Mouse (Mus musculus): ENCODE measurements around the gene Phldb2.

Phldb2 gene

DNA sequence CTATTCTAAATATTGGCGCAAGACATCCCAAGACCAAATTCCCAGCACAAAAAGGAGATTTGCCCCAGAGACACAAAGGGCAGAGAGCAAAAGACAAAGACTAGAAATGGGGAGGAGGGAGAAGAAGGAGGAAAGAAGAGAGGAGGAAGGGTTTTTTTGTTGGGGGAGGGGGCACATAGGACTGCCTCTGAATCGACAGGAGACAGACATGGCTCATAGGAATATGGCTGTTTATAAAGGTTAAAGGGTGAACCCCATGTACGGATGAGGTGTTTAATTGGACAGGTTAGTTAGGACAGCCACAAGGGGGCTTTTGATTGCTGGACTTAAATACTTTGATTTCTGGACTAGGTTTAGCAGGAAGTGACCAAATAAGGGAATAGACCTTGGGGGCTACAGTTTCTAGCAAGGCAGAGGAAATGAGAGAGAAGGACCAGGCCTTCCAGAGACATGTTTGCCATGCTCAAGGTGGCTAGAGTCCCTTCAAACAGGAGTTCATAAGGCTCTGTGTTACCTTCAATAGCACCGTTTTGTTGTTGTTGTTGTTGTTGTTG, 209.7 kb downstream of the Phldb2 start:
- in situ Hi-C loops (cut with MboI, MseI), result loop anchor here (10.0 kb wide), 1 partner anchor 271 kb away; the partner anchor contains the start of gene Plcxd2

GRCm38 (mm10) chr16:45742615-45743476, 210.6 kb downstream of the Phldb2 start, which contains the start of gene Abhd10:
TSS of gene Abhd10 (minus strand) at chr16:45742955.
- in situ Hi-C loops (cut with MboI, MseI), result loop anchor here (10.0 kb wide), 1 partner anchor 272 kb away; the partner anchor contains the start of gene Plcxd2

- in situ Hi-C loops (cut with MboI, MseI), result no loop called here
These were observed 215.5 kb downstream of the Phldb2 start for GRCm38 (mm10) chr16:45737880-45738279.

DNA sequence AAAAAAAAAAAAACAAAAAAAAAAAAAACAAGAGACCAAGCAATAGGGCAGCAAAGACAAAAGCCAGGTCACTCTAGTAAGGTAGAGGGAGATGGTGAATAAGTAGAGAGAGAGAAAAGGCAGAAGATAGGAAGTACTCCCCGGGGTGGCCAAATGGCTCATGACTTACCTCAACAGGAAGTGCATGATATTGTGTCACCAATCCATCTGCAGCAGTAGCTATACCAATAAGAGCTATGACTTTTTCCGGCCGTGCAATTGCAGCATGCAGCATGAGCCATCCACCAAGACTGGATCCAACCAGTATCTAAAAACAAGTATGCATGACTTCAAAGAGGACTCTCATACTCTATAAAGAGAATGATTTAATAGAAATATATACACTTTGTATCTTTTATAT, 216.7 kb downstream of the Phldb2 start:
- in situ Hi-C loops (cut with MboI, MseI), result no loop called here

DNA sequence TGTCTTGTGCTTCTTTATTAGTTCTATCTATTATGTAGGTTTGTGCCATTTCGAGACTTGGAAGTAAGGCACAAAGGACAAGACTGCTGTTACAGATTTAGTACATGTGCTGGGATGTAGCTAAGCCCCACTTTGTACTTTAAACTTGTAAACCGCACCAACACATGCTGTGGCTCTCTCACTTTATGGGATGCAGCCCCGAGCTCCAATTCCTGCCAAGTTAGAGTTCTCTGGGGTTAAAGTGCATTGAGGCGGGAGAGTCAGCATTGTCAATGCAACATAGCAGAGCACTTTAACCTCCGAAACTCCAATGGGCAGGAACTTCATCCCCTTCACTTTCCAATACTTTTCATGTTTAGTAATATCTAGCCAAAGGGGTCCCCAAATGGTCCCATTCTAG, 224.2 kb downstream of the Phldb2 start:
- in situ Hi-C loops (cut with MboI, MseI), result no loop called here

DNA sequence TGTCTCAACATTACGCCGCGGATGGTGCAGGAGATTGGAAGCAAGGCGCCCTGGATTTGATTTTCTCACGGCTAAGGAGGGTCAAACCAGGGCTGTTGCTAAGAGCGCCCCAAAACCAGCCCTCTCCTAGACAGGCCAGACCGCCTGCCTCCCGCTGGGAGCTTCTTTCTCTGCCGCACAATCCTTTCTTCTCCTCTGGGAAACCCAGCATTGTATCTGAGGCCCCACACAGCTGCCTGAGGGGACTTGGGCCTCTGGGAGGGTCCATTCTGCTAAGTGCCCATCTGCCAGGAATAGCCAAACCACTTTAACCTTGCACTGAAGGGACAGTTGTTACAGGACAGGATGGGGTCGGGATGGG, 228.7 kb downstream of the Phldb2 start:
- in situ Hi-C loops (cut with MboI, MseI), result no loop called here

DNA sequence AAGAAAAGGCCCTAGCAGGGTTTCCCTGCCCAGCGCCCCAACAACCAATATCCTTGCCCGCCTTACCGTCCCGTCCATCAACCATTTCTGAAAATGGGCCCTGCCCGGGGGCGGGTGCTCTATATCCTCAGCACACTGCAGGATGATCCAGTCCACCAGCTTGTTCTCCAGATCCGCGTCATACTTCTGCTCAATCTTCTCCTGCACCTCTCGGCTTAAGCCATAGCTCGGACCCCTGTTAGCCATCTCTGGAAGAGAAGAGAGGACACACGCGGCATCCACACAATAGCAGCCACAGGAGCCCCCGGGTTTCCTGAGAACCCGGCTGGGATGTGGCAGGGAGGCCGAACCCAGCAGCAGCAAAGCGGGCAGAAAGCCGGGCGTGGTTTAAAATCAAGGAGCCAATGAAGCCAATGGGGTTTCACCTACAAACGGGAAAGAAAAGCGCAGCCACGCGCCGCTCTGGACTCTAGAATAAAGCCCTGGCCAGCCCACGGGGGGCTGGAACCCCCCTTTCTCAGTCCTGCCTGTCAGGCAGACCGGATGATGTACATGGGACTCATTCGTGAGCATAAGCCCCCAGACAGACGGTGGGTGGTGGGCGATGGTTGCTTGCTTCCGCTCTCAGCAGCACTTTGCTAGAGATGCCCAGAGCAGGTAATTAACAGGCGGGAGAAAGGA, 229.2 kb downstream of the Phldb2 start, which contains the start of gene Tagln3:
Tagln3 (minus strand) TSS at position 548 of the 681 bp plus-strand sequence.
- in situ Hi-C loops (cut with MboI, MseI), result no loop called here

DNA sequence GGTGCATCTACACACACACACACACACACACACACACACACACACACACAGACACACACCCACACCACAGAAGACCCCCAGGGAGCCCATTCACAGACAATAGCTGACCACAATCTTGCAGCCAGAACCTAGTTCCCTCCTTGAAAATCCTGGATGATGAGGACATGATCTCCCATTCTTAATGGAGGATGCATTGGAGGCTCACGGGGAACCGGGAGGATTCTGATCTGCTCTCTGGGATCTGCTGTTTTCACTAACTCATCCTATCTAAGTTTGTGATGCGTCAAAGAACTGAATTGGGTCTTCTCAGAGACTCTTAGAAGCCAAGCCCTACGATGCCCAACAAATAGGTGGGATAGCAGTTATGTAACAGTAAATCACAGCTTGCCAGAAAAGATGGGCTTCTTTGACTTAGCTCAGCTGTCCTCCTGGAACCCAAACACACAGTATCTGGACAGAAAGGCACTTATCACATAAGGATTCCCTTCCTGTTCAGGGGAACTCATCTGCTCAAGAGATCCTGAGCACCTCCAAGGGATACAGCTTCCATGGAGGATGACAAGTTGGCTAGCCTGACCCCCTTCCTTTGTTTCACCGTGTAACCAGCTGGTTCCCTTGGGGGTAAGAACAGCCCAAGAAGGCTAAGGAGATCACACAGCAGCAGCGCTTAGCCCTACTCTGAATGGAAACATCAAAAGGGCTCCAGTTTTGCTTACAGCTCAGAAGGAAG, 230.1 kb downstream of the Phldb2 start:
- in situ Hi-C loops (cut with MboI, MseI), result no loop called here

GRCm38 (mm10) chr16:45722460-45722951, 230.9 kb downstream of the Phldb2 start:
- in situ Hi-C loops (cut with MboI, MseI), result no loop called here

DNA sequence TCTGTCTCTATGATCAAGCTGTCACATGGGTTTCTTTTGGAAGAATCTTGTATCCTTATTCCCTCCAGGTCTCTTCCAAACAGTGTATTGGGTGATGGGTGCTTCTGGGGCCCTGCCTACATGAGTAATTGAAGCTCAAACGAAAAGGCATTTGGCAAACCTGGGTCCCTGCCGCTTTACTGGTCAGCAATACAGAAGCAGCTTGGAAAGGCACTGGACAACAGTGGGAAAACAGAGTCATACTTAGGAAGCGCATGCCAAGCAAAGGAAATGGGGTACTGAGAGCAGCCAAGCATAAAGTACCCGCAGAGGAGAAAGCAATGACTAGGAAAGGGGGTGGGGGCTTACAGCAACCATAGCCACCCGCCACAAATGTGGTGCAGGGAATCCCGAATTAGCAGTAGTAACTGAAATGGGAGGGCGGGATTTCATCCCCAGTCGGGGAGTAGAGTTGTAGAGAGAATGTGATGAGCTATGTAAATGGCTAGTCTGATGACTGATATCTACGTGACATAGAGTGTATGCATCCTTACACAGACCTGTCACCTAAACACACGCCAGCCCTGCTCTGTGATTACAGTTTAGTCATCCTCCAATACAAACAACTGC, 233.3 kb downstream of the Phldb2 start:
- in situ Hi-C loops (cut with MboI, MseI), result no loop called here

DNA sequence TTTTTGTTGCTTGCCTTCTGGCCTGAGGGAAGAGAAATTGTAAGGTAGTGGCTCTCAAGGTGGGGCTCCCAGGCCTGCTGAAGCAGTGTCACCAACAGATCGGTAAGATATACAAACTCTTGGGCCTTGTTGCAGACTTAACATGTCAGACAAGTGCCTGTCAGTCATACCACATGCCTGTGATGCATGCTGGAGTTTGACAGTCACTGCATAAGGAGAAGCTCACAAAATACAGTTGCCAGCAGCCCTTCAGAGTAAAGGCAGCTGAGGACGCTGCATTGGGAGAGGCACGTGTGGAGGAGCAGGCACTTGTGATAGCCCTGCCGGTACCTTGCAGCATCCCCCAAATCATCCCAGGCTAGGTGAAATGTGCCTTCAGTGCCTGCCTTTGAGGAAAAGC, 235.1 kb downstream of the Phldb2 start:
- in situ Hi-C loops (cut with MboI, MseI), result no loop called here

DNA sequence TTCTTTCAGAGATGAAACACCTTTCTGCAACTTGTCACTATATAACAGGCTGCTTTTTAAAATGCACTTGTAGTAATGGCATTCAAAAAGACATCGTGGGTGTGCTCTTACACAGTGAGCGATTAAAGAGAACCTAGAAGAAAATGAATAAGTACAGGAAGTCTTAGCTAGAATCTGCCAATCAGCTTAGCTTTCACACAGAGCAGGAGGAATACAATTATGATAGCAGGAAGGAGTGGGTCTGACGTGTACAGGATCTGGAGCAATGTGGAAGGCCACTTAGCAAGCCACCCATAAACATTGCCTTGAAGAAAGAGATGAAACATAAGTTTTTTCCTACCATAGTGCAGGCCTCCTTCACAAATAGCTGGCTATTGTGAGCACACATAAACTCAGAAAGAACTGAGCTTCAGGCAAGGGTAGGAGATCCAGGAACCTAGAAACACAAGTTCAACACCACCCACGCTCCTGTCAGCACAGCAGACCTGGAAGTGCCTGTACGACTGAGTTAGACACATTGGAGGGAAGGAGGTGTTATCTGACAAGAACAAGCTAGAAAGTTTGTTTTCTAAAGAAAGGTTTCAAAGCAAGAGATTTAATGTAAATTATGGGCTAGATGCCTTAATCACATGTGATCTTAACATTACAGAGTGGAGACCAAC, 238.8 kb downstream of the Phldb2 start:
- in situ Hi-C loops (cut with MboI, MseI), result no loop called here

GRCm38 (mm10) chr16:45713878-45714277, 239.5 kb downstream of the Phldb2 start:
- in situ Hi-C loops (cut with MboI, MseI), result no loop called here

DNA sequence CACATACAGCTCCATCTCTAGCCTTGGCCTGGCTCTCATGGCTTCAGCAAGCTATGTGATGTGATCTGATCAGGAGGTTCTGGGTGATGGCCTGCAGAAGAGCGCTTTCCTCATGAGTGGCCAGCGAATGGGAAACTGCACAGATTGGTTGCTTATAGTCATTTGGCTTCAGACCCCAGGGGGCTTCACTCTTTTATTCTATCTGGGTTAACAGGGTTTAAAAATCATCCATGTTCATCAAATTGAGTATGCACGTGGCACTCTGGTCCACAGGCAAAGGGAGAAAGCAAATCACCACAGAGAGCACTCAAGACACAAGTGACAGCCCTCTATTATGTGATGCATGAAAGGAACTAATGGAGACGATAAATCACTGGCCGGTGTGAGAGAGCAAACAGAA, 240.1 kb downstream of the Phldb2 start:
- in situ Hi-C loops (cut with MboI, MseI), result no loop called here

GRCm38 (mm10) chr16:45711263-45711662, 242.1 kb downstream of the Phldb2 start:
- in situ Hi-C loops (cut with MboI, MseI), result no loop called here

GRCm38 (mm10) chr16:45699301-45699700, 254.1 kb downstream of the Phldb2 start:
- in situ Hi-C loops (cut with MboI, MseI), result no loop called here

GRCm38 (mm10) chr16:45697996-45698395, 255.4 kb downstream of the Phldb2 start:
- in situ Hi-C loops (cut with MboI, MseI), result no loop called here
